Mouse (Mus musculus) embryonic fibroblast, embryonic 13.5 days (primary cell): Measurements from ENCODE around the gene Fat3.

Source experiments
- CTCF ChIP-seq: IDR thresholded peaks from 2 replicates; pipeline ENCODE4 v1.5.1; 2011; ENCODE audit warnings: mild to moderate bottlenecking, control low read depth, low read length, moderate library complexity, borderline replicate concordance; ENCODE audit not compliant: insufficient read depth
- POLR2A ChIP-seq: IDR thresholded peaks from 2 replicates; pipeline ENCODE4 v1.6.1; 2011; ENCODE audit warnings: low read depth, mild to moderate bottlenecking, control low read depth, low read length, moderate library complexity

- TF ChIP-seq CTCF (no peak), POLR2A (no peak)
Measured at GRCm38 (mm10) chr9:16063447-16063846, 437.6 kb downstream of the Fat3 start.
